Mouse (Mus musculus) spleen, postnatal 0 days (tissue): ENCODE measurements around the gene Fah. TPM values are rescaled to one million over a fixed set of nuclear protein-coding genes. Genes with fewer than 3 reads are reported as not detected.

ENCODE experiments used
- polyA plus RNA-seq: library from polyadenylated mRNA; unstranded; fragments of >200 nt; fragmentation: Nextera tagmentation; extraction: Ambion mirVana; gene quantifications from 2 replicates; pipeline ENCODE4 v1.2.1, GENCODE M21; 2015

Gene Fah
- polyA plus RNA-seq = 2.7 and 3.7 TPM in 2 replicates

DNA sequence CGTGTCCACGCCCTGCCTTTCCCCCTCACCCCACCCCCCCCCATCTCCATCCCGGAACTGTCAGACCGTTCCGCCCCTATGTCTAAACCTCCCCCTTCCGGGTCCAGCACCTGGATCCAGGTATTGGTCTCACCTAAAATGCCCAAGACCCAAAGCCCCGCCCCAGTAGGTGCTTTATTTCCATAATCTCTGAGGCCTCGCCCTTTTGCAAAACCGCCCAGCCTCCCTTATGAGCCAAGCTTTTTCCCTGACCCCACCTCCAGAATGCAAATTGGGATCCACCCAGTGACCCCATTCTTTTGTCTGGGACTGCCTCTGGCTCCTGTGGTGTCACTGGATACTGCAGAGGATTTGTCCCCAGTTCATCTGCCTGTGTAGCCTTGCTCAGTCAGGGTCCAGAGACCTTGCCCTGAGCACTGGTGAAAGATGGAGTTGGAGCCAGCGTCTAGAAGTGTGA, at the start of gene Fah:
Gene Fah (minus strand): TSS at position 430 of the 457 bp plus-strand sequence.

Other genes with a start within 250 kb of the Fah start
- gene Arnt2, start 196.5 kb downstream of the Fah start, polyA plus RNA-seq = 0.69 and 1.3 TPM in 2 replicates
- gene Gm2115, start 77.8 kb downstream of the Fah start, polyA plus RNA-seq = 0.05 and 0.16 TPM in 2 replicates
- gene Zfand6, start 83.2 kb upstream of the Fah start, polyA plus RNA-seq = 117 and 131 TPM in 2 replicates
- gene Olfr291, start 246.8 kb upstream of the Fah start, polyA plus RNA-seq = not detected in 2 replicates